Mouse (Mus musculus) granulocyte monocyte progenitor cell, adult 5-6 weeks (primary cell): Measurements from ENCODE around the gene Awat1. TPM values are rescaled to one million over a fixed set of nuclear protein-coding genes. Genes with fewer than 3 reads are reported as not detected.

Experiments used
- ATAC-seq: replicated peaks from 2 replicates; pipeline ENCODE4 v1.8.0; 2016; ENCODE audit warnings: mild to moderate bottlenecking, moderate TSS enrichment, inconsistent platforms; ENCODE audit not compliant: poor library complexity, severe bottlenecking
- total RNA-seq, 2 experiments: library from RNA; stranded (forward) in 1 of 2; stranded (reverse) in 1 of 2; fragments of 200-712, 200-1000 nt in 1 of 2; fragments of >200 nt in 1 of 2; fragmentation: Nextera tagmentation in 1 of 2; gene quantifications; 2 replicates each; pipeline ENCODE4 v1.2.3; 2014 to 2017

The Awat1 gene
- total RNA-seq (2014; fragmentation: Nextera tagmentation) = not detected in 2 replicates
- not detected in 2 replicates for total RNA-seq (2017)

DNA sequence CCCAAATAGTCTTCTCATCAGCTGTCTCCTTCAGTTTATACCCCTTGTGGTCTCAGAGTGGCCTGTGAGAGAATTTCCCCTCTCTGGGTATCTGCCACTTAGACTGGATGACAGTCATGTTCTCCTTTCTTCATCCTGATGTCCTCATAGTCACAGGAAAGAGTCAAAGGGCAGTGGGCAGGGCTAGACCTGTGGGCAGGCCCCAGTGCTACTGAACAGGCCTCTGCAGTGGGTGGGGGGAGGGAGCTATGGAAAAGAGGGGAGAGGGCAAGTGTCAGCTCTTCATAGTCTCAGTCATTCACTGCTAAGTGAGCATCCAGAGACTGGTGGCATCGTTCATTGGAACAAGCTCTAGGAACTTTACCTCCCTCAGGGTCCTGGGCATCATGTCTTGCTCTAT is at the start of gene Awat1:
TSS of gene Awat1 (plus strand) at position 301 of the 400 bp plus-strand sequence.
- ATAC-seq = no peak

DNA sequence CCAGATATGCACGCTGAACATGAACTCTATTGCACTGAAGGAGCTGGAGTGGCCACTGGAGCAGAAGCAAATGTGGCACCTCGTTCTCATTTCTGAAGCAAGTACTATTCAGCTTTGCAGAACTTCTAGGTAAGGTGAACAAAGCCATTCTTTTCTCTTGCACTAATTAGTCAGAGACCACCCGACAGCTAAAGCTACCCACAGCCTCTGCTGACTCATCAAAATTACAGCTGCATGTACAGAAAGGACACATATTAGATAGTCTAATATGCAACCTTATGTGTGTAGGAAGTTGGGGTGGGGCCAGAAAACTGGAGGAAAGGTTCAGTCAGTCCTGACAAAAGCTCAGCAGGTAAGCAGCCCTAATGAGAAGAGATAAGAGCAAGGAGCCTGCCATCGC is 47.6 kb upstream of the Awat1 start, which contains the start of gene Dgat2l6:
TSS of gene Dgat2l6 (plus strand) at position 368 of the 400 bp plus-strand sequence.
- ATAC-seq = no peak

DNA sequence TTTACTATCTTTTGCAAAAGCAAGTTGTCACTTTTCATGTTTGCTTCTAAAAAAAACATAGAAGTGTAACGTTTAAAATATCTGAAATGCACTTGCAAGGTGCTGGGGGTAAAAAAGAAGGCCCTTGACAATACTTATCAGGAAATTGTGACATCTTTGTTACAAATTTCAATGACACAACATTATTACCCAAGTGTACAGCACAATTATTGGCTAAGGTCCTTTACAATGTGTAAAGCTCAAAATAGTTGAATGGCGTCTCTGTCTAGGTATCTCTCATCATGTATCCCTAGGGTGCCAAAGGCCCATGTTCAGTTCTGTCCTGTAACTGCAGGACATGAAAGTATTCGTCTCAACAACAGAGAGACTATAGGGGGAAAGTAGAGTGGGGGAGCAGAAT is 16.0 kb upstream of the Awat1 start:
- ATAC-seq = peak; percentile 48

DNA sequence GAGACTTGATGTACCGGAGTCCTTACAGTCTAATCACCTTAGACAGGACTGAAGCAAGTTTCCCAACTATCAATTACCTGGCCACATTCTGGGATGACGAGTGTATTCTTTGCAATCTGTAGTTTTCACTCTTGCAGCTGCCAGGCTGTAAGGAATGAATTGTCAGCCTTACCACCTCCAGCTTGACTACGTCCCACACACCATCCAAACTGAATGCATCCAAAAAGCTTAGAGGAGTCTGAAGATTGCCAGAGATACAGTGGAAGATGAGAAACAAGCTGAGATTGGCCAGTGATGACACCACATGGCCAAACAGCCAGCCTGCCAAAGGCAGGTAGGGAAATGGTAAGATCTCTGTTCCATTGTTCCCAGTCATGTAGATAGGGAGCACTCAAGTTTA is 6.4 kb upstream of the Awat1 start:
- no peak for ATAC-seq

DNA sequence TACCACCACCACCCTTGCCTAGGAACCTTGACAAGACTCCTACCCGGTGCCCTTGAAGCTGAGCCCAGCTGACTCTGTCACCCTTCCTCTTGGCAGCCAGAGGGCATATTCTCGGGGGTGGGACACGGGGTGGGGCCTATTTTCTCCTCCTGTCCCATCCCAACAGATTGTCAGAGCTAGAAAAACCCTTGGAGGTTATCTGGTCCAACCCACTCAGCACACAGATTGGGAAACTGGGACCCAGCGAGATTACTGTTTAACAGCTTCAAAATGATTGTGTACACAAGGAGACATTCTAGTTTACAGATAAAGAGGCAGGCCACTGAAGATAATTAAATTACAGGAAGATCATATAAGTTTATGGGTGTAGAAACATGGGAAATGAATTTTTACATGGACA is 22.7 kb downstream of the Awat1 start, which contains the start of gene P2ry4:
TSS of gene P2ry4 (minus strand) at position 79 of the 400 bp plus-strand sequence.
- ATAC-seq = no peak

DNA sequence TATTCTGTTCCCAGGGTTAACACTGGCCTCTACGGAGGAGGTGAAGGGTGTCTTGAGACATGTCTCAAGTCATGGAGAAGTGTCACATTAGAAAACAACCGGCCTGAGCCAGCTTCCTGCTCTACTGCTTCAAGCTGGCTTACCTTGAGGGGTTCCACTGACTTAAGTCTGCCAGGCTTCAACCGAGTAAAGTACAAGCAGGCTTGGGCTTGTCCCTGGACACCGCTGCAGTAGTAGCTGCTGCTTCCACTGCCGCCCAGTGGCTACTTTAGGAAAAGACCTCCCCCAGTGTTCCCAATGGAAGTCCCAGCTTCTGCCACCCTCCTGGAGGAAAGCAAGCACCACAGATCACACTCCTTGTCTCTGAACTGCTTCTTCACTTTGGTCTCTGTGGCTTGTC is 25.4 kb downstream of the Awat1 start:
- ATAC-seq = no peak

DNA sequence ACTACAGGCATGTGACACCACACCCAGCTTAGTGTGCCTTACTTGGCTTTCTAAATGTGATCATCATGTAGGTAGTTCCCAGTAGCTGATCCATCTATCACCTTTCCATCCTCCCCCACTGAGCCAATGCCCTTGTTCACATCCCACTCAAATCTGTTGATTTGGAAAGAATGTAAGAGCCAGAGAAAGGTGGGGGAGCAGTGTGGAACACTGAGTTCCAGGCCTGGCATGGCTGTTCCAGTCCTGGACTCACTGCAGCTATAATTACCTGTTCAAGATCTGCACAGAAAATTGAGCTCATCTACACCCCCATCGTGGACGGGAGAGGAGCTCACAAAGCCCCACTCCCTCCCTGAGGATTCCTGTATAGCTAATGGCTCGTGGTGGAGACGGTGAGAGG is 27.7 kb downstream of the Awat1 start:
- no peak for ATAC-seq

DNA sequence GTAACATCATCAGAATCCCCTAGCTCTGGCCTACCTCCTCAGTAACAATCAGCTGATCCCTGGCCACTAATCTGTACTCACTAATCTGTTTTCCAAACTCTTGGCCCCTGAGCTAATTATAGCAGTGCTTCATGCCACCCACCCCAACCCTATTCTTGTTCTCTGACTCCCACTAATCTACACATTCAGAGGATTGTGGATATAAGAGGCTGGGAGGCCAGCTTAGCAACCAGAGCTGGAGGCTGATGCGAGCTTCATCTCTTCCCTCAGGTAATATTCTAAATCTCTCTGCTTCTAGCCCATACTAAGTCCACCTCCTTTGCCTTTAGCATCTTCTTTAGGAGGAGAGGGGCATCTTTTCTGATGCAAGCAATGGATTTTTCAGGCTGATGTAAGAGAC is 33.3 kb downstream of the Awat1 start, which contains the start of gene Arr3:
TSS of gene Arr3 (plus strand) at position 184 of the 400 bp plus-strand sequence.
- ATAC-seq = no peak

DNA sequence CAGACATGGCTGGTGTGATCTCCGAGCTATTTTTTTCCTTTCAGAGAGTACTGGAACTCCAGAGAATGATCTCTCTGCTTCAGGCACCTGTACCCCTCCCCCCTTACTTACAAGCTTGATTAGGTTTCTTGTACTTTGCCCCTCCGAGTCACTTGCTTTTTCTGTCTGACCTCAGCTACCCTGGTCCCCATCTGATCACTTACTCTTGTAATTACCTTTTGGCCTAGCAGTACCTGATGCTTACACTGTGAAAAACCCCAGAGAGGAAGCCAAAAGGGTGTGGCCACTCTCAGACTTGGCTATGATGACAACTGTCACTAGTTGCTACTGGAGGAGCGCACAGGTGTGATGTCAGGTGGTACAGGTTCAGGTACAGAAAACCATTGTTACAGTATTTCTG is 46.4 kb downstream of the Awat1 start:
- ATAC-seq = no peak

DNA sequence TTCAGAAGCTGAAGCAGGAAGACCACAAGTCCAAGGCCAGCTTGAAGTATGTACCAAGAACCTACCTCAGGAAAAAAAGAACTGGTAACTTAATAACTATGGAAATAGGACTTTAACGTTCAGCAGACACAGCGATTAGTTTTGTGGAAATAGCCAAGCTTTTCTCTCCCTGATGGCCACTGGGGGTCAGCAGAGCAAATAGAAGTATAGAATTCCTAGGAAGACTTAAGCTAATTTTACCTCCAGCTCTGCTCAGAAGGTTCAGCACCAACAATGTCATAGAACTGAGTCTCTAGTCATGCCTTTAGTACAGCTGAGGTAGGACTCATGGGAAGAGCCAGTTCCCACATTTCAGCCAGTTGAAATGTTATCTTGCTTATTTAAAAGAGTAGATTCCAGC is 49.3 kb downstream of the Awat1 start:
- ATAC-seq = no peak

DNA sequence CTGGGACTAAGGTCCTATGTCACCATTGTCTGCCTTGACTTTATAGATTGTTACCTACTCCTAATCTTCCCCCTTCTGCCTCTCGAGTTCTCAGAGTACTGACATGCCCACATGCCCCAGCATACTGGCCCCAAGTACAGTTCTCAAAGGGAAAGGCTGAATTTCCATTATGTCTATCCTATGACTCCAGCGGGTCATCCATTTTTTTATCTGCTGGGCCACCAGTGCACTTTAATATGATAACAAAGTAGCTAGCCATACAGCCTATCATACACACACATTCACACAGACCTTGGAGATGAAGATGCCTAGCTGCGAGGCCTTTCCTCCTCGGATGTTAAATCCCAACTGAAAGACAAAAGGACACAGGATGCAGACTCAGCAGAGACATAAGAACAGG is 52.2 kb downstream of the Awat1 start:
- ATAC-seq = no peak

DNA sequence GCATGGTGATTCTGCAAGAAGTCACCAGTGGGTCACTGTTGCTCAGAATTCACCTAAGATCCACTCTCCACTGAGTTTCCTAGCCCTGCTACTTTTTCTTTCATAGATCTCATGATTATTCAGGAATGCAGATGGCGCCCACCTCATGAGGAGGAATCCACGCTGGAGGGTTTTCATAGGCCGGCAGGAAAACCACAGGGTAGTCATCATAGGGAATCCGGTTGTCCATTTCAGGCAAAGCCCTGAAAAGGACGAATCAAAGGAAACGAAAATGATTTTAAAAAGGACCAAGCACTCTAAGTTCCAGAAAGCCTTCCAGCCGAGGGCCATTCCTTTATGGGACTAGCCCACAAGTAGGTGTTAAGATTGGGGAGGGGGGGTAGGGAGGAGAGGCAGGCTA is 53.1 kb downstream of the Awat1 start:
- ATAC-seq = no peak

DNA sequence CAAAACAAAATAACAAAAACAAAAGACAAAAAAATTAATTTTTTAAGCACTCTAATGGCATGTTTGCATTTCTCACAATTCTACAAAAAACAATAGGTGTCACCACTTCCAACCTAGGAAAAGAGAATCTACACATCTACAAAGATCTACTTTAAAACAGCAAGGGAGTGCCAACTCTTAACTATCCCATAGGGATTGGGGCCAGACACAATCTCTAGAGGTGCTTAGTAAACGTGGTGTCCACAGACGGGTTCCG is 53.4 kb downstream of the Awat1 start, which contains the start of gene Kif4:
TSS of gene Kif4 (plus strand) at position 192 of the 256 bp plus-strand sequence.
- ATAC-seq = no peak

DNA sequence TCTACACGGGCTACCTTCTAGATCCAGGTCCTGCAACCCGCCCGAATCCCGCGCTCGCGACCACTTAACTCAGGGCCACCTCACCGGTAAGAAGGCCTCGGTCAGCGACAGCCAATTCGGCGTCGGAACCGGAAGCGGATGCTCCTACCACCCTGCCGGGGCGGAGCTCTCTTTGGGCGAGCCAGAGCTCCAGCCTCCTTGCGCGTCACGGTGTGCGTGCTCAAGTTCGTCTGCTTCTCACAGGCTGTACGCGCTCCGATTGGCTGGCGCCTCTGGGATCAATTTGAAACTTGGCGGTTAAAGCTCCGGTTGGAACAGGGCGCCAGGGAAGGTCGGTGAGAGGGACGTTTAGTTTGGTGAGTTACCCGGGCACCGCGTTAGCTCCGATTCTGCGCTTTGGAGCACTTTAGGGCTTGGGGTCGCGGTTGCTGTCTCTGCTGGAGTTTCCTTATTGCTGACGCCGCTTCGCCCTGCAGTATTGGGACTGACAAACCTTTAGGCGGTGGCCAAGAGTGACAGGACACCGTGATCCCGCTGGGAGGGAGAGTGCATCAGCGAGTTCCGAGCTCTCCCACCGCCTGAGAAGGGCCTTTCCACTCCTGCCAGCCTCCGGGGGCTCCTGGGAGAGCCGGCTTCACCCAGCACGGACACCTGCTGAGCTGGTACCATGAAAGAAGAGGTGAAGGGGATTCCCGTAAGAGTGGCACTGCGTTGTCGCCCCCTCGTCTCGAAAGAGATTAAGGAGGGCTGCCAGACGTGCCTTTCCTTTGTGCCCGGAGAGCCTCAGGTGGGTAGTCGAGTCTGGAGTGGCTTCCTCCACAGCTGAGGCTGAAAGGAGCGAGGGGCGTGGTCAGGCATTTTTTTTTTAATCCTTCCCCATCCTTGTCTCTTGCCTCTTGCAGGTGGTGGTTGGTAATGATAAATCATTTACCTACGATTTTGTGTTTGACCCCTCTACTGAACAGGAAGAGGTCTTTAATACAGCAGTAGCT is 54.0 kb downstream of the Awat1 start, which contains the start of gene Pdzd11:
TSS of gene Pdzd11 (minus strand) at position 767 of the 992 bp plus-strand sequence.
- ATAC-seq = peak; percentile 99

Other genes with a start within 250 kb of the Awat1 start
- not detected in 2 replicates for gene Otud6a, start 143.2 kb upstream of the Awat1 start, total RNA-seq (2014; fragmentation: Nextera tagmentation)
- not detected in 2 replicates for gene Otud6a, start 143.2 kb upstream of the Awat1 start, total RNA-seq (2017)
- gene Awat2, start 129.5 kb upstream of the Awat1 start, total RNA-seq (2014; fragmentation: Nextera tagmentation) = 1.0 and 5.3 TPM in 2 replicates
- gene Awat2, start 129.5 kb upstream of the Awat1 start, total RNA-seq (2017) = 2.5 and 2.6 TPM in 2 replicates
- 74.5 and 104 TPM in 2 replicates for gene Igbp1, start 78.0 kb upstream of the Awat1 start, total RNA-seq (2014; fragmentation: Nextera tagmentation)
- gene Igbp1, start 78.0 kb upstream of the Awat1 start, total RNA-seq (2017) = 98.4 and 104 TPM in 2 replicates
- not detected in 2 replicates for gene Dgat2l6, start 47.4 kb upstream of the Awat1 start, total RNA-seq (2014; fragmentation: Nextera tagmentation)
- not detected in 2 replicates for gene Dgat2l6, start 47.4 kb upstream of the Awat1 start, total RNA-seq (2017)
- gene P2ry4, start 22.6 kb downstream of the Awat1 start, total RNA-seq (2014; fragmentation: Nextera tagmentation) = not detected in 2 replicates
- not detected in 2 replicates for gene P2ry4, start 22.6 kb downstream of the Awat1 start, total RNA-seq (2017)
- not detected in 2 replicates for gene Arr3, start 33.2 kb downstream of the Awat1 start, total RNA-seq (2014; fragmentation: Nextera tagmentation)
- not detected in 2 replicates for gene Arr3, start 33.2 kb downstream of the Awat1 start, total RNA-seq (2017)
- gene Kif4, start 53.5 kb downstream of the Awat1 start, total RNA-seq (2014; fragmentation: Nextera tagmentation) = 7.7 and 21.2 TPM in 2 replicates
- gene Kif4, start 53.5 kb downstream of the Awat1 start, total RNA-seq (2017) = 41.5 and 48.3 TPM in 2 replicates
- 46.6 and 47.1 TPM in 2 replicates for gene Pdzd11, start 54.3 kb downstream of the Awat1 start, total RNA-seq (2014; fragmentation: Nextera tagmentation)
- 31.1 and 32.3 TPM in 2 replicates for gene Pdzd11, start 54.3 kb downstream of the Awat1 start, total RNA-seq (2017)
- gene Gdpd2, start 157.6 kb downstream of the Awat1 start, total RNA-seq (2014; fragmentation: Nextera tagmentation) = not detected in 2 replicates
- not detected in 2 replicates for gene Gdpd2, start 157.6 kb downstream of the Awat1 start, total RNA-seq (2017)
- gene Dlg3, start 195.5 kb downstream of the Awat1 start, total RNA-seq (2014; fragmentation: Nextera tagmentation) = 3.3 and 6.3 TPM in 2 replicates
- 2.7 and 4.1 TPM in 2 replicates for gene Dlg3, start 195.5 kb downstream of the Awat1 start, total RNA-seq (2017)